Mouse (Mus musculus) Patski (cell line): Measurements from ENCODE around the gene Gm16440. TPM values are rescaled to one million over a fixed set of nuclear protein-coding genes. Genes with fewer than 3 reads are reported as not detected.
"Not testable (repeated sequence)": the region's sequence is repeated elsewhere in the genome, so short reads cannot be mapped to it uniquely, and the experiment has no call there.

Experiments used
- ATAC-seq: fragments of 100-300 bp; one replicate; pipeline ENCODE4 v1.8.0; 2021
- CTCF ChIA-PET: fragments of 350-600 bp; sonication (Branson Sonifier 250); formaldehyde crosslinking; loops from one replicate; lab custom pipeline; 2022; ENCODE audit warnings: inconsistent platforms; lab: Charles Lee
- POLR2A ChIA-PET: fragments of 350-600 bp; sonication (Branson Sonifier 250); formaldehyde crosslinking; loops from one replicate; lab custom pipeline; 2022; ENCODE audit warnings: antibody characterized with exemption, inconsistent platforms; lab: Charles Lee
- DNase-seq: peaks from one replicate; pipeline ENCODE4 v3.0.0-alpha.2; 2011; ENCODE audit warnings: low read depth, low spot score
- H3K27me3 ChIP-seq: fragments of 371-371 bp; one replicate; pipeline ENCODE4 v1.5.1; 2021
- in situ Hi-C: fragments of 300-500 bp; cut with MboI; formaldehyde crosslinking; loops from 3 replicates; pipeline ENCODE4 v1.11.1; 2018; ENCODE audit warnings: low pct_unique_long_range_greater_than_20kb, mixed read lengths
- polyA plus RNA-seq: library from polyadenylated mRNA; unstranded; gene quantifications from one replicate; pipeline ENCODE4 v1.2.3, GENCODE M21; 2021

Gene Gm16440
- not detected for polyA plus RNA-seq

- DNase-seq, CTCF ChIA-PET, ATAC-seq, POLR2A ChIA-PET, H3K27me3 ChIP-seq, in situ Hi-C loops: not testable (repeated sequence)
Measured at GRCm38 (mm10) chr14:6390219-6390618, at the start of gene Gm16440. Gene Gm16440 (minus strand): TSS chr14:6390319.

- CTCF ChIA-PET, H3K27me3 ChIP-seq, ATAC-seq, in situ Hi-C loops, DNase-seq, POLR2A ChIA-PET: not testable (repeated sequence)
Measured at GRCm38 (mm10) chr14:6426766-6427165, 36.6 kb upstream of the Gm16440 start.

- POLR2A ChIA-PET, CTCF ChIA-PET, in situ Hi-C loops, H3K27me3 ChIP-seq, ATAC-seq, DNase-seq: not testable (repeated sequence)
Measured at GRCm38 (mm10) chr14:6426353-6426752, 36.2 kb upstream of the Gm16440 start.

DNA sequence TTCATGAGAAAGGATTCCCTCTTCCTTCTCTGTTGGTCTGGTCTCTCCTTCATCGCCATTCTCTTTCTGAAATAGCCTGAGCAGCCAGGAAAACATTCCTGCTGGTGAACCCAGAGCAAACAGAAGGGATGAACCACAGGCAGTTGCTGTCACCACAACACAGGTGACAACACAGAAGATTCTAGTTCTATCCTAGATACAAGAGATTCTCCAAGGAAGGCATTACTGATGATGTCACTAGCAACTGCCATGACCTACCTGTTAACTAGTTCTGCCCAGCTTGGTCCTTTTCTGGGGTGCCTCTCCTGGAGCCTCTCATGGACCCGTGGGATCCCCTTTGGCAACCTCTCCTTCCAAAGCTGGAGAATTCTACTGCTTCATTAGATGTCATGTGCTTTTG lies 22.3 kb upstream of the Gm16440 start, which contains the start of gene Gm3591:
Gene Gm3591 (minus strand): TSS at position 101 of the 400 bp plus-strand sequence.
- H3K27me3 ChIP-seq, CTCF ChIA-PET, DNase-seq, ATAC-seq, POLR2A ChIA-PET, in situ Hi-C loops: not testable (repeated sequence)

- POLR2A ChIA-PET, in situ Hi-C loops, ATAC-seq, CTCF ChIA-PET, DNase-seq, H3K27me3 ChIP-seq: not testable (repeated sequence)
Measured at GRCm38 (mm10) chr14:6343578-6343977, 46.5 kb downstream of the Gm16440 start, which contains the start of gene Gm3618. Gene Gm3618 (minus strand): TSS chr14:6343678.

Other genes starting within 250 kb of the Gm16440 start
- not detected for gene Gm21560, start 171.0 kb downstream of the Gm16440 start, polyA plus RNA-seq
- gene Gm3411, start 103.1 kb downstream of the Gm16440 start, polyA plus RNA-seq: 0.09 TPM
- gene Gm21103, start 85.5 kb downstream of the Gm16440 start, polyA plus RNA-seq: not detected
- gene Gm3618, start 46.6 kb downstream of the Gm16440 start, polyA plus RNA-seq: not detected
- gene Gm3591, start 22.2 kb upstream of the Gm16440 start, polyA plus RNA-seq: not detected
- not detected for gene Gm3594, start 54.3 kb upstream of the Gm16440 start, polyA plus RNA-seq
- not detected for gene Gm8356, start 147.0 kb upstream of the Gm16440 start, polyA plus RNA-seq
- not detected for gene Gm3629, start 200.3 kb upstream of the Gm16440 start, polyA plus RNA-seq
- not detected for gene Gm3460, start 232.1 kb upstream of the Gm16440 start, polyA plus RNA-seq